Mouse (Mus musculus) heart, embryonic 16.5 days (tissue): ENCODE measurements at regions not wholly inside any gene's neighbourhood (a gene's known extent, or its start where the extent isn't known, plus 50 kb on each side); places are given as distances from the start of the nearest gene placed in this dataset.
"Not testable (repeated sequence)": the region's sequence is repeated elsewhere in the genome, so short reads cannot be mapped to it uniquely, and the experiment has no call there.

ENCODE experiments used
- ATAC-seq: fragments of 200-750 bp; cut with Nextera tagmentation; replicated peaks from 2 replicates; pipeline ENCODE4 v1.8.0; 2017; ENCODE audit warnings: moderate number of reproducible peaks; ENCODE audit not compliant: insufficient read depth, low FRiP score; ENCODE audit errors: extremely low read depth
- H3K27ac ChIP-seq: fragments of 300-500 bp; sonication (generic); 2 replicates; pipeline ENCODE4 v1.5.1; 2014; ENCODE audit warnings: mild to moderate bottlenecking, low read length, control low read depth, moderate library complexity
- H3K27me3 ChIP-seq: fragments of 300-500 bp; sonication (generic); 2 replicates; pipeline ENCODE4 v1.6.1; 2014; ENCODE audit warnings: low read length, mixed read lengths; ENCODE audit not compliant: control insufficient read depth, insufficient read depth
- H3K36me3 ChIP-seq: fragments of 300-500 bp; sonication (generic); 2 replicates; pipeline ENCODE4 v1.6.1; 2014; ENCODE audit not compliant: control insufficient read depth, insufficient read depth
- H3K4me1 ChIP-seq: fragments of 300-500 bp; sonication (generic); 2 replicates; pipeline ENCODE4 v1.6.1; 2014; ENCODE audit warnings: low read length, mixed read lengths; ENCODE audit not compliant: control insufficient read depth, insufficient read depth
- H3K4me2 ChIP-seq: fragments of 300-500 bp; sonication (generic); 2 replicates; pipeline ENCODE4 v1.6.1; 2014; ENCODE audit warnings: low read depth, mild to moderate bottlenecking, control low read depth, low read length
- H3K4me3 ChIP-seq: fragments of 300-500 bp; sonication (generic); 2 replicates; pipeline ENCODE4 v1.5.1; 2014; ENCODE audit warnings: mild to moderate bottlenecking, control low read depth, low read length
- H3K9ac ChIP-seq: fragments of 300-500 bp; sonication (generic); 2 replicates; pipeline ENCODE4 v1.6.1; 2014; ENCODE audit warnings: low read length, control low read depth
- H3K9me3 ChIP-seq: fragments of 300-500 bp; sonication (generic); replicated peaks from 2 replicates; pipeline ENCODE4 v1.6.1; 2016; ENCODE audit warnings: low read length; ENCODE audit not compliant: control insufficient read depth
- WGBS: fragments of 180-500 bp; shearing (Covaris S2); extraction: QIAGEN DNeasy Blood & Tissue Kit; methylation state at CpG from one replicate; pipeline ENCODE4 v1.1.7; 2014; 5-methylcytosine and 5-hydroxymethylcytosine counted together

GRCm38 (mm10) chr6:140222534-140223324 lies 181.5 kb upstream of the Plcz1 start:
- Histone ChIP-seq H3K4me2 (no peak overlapping the region), H3K4me1 (no peaks in the 10 kb centered on the region), H3K36me3 (no peaks in the 10 kb centered on the region), H3K4me3 (no peak overlapping the region), H3K27me3 (no peaks in the 10 kb centered on the region), H3K9me3 (no peaks in the 10 kb centered on the region), H3K27ac (no peak overlapping the region), H3K9ac (no peak overlapping the region)
- no peak for ATAC-seq
- 74% methylated on average over 1 of the region's 1 CpGs for WGBS

DNA sequence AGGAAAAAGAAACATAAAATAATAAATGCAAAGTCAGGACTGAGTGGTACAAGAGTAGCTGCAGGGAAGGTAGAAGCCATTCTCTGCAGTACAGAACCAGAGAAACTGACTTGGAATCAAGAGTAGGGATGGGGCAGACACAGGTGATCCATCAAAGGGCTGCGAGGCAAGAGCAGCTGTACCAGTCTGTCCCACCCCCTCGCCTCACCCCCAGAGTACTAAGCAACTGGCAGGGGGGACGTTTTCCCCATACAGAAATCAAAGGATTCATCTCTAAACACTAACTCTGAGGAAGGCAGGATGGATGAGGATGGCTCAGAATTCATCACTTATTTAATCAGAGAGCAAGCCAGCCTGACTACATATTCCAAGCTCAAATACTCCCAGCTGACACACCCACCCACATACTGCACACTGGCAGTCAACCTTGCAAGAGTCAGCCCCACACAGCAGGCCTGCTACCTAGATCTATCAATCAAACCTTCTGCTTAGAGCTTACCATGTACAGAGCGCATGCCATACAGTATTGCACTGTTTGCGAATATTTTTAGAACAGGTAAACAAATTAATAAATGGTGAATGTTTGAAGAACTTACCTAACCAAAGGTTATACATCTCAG lies 180.5 kb upstream of the Plcz1 start:
- ATAC-seq, result no peak
- WGBS, result 72% methylated on average over 5 of the region's 5 CpGs
- no peaks in the 10 kb centered on the region for H3K27me3 ChIP-seq
- H3K4me1 ChIP-seq, result no peaks in the 10 kb centered on the region
- H3K36me3 ChIP-seq, result no peaks in the 10 kb centered on the region
- no peaks in the 10 kb centered on the region for H3K9me3 ChIP-seq
- no peak overlapping the region for H3K4me3 ChIP-seq
- no peak overlapping the region for H3K9ac ChIP-seq
- no peak overlapping the region for H3K27ac ChIP-seq
- H3K4me2 ChIP-seq, result no peak overlapping the region

GRCm38 (mm10) chr6:140218789-140219188 lies 177.5 kb upstream of the Plcz1 start:
- no peak overlapping the region for H3K4me3 ChIP-seq
- no peaks in the 10 kb centered on the region for H3K27me3 ChIP-seq
- H3K36me3 ChIP-seq, result no peaks in the 10 kb centered on the region
- no peak overlapping the region for H3K9ac ChIP-seq
- 81% methylated on average over 10 of the region's 10 CpGs for WGBS
- H3K27ac ChIP-seq, result no peak overlapping the region
- ATAC-seq, result no peak
- H3K4me1 ChIP-seq, result no peaks in the 10 kb centered on the region
- no peak overlapping the region for H3K4me2 ChIP-seq
- no peaks in the 10 kb centered on the region for H3K9me3 ChIP-seq

DNA sequence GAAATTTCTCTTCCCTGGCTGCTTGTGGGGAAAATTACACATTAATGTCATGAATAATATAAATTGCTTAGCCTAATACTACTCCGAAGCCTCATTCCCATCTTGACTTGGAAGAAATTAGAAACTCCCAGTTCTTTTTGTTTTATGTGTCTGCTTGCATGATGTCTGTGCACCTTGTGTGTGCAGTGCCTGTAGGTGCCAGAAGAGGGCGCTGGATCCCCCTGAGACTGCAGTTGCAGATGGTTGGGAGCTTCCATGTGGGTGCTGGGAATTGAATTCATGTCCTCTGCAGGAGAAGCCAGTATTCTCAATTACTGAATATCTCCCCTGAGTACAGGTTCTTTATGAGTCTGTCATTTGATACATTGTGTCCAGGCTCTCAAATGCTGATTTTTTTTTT lies 171.1 kb upstream of the Plcz1 start:
- 0 out of 2 replicates have a peak, but pooled peaks cover 2% of the 10 kb centered on the region for H3K9me3 ChIP-seq
- no peak overlapping the region for H3K27ac ChIP-seq
- no peak for ATAC-seq
- 54% methylated on average over 2 of the region's 2 CpGs for WGBS
- no peaks in the 10 kb centered on the region for H3K4me1 ChIP-seq
- H3K4me2 ChIP-seq, result no peak overlapping the region
- H3K9ac ChIP-seq, result no peak overlapping the region
- no peaks in the 10 kb centered on the region for H3K27me3 ChIP-seq
- no peak overlapping the region for H3K4me3 ChIP-seq
- H3K36me3 ChIP-seq, result no peaks in the 10 kb centered on the region

DNA sequence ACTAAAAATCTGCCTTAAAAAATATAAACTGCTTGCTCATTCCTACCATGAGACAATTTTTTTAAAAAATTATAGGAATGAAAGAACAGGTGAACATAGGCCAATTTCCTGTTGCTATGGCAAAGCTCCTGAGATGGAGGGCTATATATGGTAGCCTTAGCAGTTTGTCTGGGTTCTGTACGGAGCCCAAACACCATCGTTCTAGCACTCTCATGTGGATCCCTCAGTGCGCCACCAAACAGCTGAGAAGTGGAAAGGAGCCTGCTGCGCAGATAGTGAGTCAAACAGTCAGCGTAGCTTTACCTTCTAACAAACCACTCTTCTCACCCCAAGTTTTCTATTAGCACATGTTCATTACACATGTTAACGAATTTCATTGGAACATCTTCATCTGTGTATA lies 168.9 kb upstream of the Plcz1 start:
- WGBS, result 87% methylated on average over 6 of the region's 6 CpGs
- Histone ChIP-seq H3K4me1 (no peaks in the 10 kb centered on the region), H3K27ac (no peak overlapping the region), H3K27me3 (no peaks in the 10 kb centered on the region), H3K9ac (no peak overlapping the region), H3K36me3 (no peaks in the 10 kb centered on the region), H3K4me2 (no peak overlapping the region), H3K4me3 (no peak overlapping the region), H3K9me3 (0 out of 2 replicates have a peak, but pooled peaks cover 2% of the 10 kb centered on the region)
- ATAC-seq, result no peak

GRCm38 (mm10) chr6:140209083-140209482 lies 167.8 kb upstream of the Plcz1 start:
- no peak for ATAC-seq

DNA sequence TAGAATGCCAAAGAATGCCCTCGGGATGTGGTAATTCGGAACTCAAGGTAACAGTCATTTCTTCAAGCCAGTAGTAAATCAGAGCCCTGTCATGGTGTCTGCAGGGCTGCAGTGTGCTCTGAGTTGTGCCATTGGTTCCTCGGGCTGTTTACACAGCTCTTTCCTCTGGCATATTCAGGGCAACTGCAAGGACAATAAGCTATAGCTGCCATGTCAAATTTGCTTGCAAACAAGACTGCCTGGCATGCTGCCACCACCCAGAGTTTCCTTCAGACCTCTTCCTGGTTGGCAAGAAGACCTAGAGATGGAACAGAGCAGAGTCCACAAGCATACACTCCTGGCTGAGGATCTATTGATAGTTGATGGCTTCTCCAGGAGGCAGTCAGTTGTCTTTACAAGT lies 167.1 kb upstream of the Plcz1 start:
- H3K9me3 ChIP-seq, result 0 out of 2 replicates have a peak, but pooled peaks cover 2% of the 10 kb centered on the region
- no peak overlapping the region for H3K4me3 ChIP-seq
- WGBS, result 81% methylated on average over 3 of the region's 3 CpGs
- ATAC-seq, result no peak
- no peaks in the 10 kb centered on the region for H3K36me3 ChIP-seq
- no peak overlapping the region for H3K4me2 ChIP-seq
- no peaks in the 10 kb centered on the region for H3K4me1 ChIP-seq
- H3K9ac ChIP-seq, result no peak overlapping the region
- no peaks in the 10 kb centered on the region for H3K27me3 ChIP-seq
- H3K27ac ChIP-seq, result no peak overlapping the region

More at GRCm38 (mm10) chr6:140209083-140209482, 167.8 kb upstream of the Plcz1 start:
- Histone ChIP-seq H3K4me2 (no peak overlapping the region), H3K4me3 (no peak overlapping the region), H3K9me3 (0 out of 2 replicates have a peak, but pooled peaks cover 2% of the 10 kb centered on the region), H3K27me3 (no peaks in the 10 kb centered on the region), H3K4me1 (no peaks in the 10 kb centered on the region), H3K9ac (no peak overlapping the region), H3K36me3 (no peaks in the 10 kb centered on the region), H3K27ac (no peak overlapping the region)
- 67% methylated on average over 14 of the region's 14 CpGs for WGBS

- not testable (repeated sequence) for H3K4me3 ChIP-seq, ATAC-seq, H3K4me1 ChIP-seq, H3K27me3 ChIP-seq, H3K36me3 ChIP-seq, H3K4me2 ChIP-seq, H3K27ac ChIP-seq, H3K9me3 ChIP-seq, H3K9ac ChIP-seq
- WGBS, result 83% methylated on average over 11 of the region's 11 CpGs
Measured at GRCm38 (mm10) chr6:140206676-140207075, 165.4 kb upstream of the Plcz1 start.

DNA sequence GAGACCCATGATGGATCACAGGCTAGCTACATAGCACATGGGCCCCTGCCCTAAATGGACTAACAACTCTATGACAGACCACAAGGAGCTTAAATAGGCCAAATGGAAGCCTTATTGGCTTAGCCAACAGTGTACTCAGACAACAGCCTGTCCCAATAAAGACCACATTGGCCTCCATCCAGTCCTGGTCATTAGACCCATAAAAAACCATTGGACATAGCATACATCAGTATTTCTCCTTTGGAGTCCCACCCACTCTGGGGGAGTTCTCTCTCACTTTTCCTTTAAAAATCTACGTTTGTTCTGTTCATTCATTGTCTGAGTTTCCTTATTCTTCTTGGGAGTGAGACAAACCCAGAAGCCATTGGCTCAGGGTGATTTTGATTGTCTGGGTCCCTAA lies 160.1 kb upstream of the Plcz1 start:
- WGBS, result 51% methylated on average over 1 of the region's 1 CpGs
- Histone ChIP-seq H3K36me3 (no peaks in the 10 kb centered on the region), H3K9ac (no peak overlapping the region), H3K9me3 (no peaks in the 10 kb centered on the region), H3K4me2 (no peak overlapping the region), H3K4me1 (no peaks in the 10 kb centered on the region), H3K27ac (no peak overlapping the region), H3K27me3 (no peaks in the 10 kb centered on the region), H3K4me3 (no peak overlapping the region)
- no peak for ATAC-seq
